Mouse (Mus musculus): Measurements from ENCODE around the gene Acot6. TPM values are rescaled to one million over a fixed set of nuclear protein-coding genes. Genes with fewer than 3 reads are reported as not detected.
A peak's percentile ranks its signal among the peaks of the same experiment; 100 is the strongest.
"Not testable (repeated sequence)": the region's sequence is repeated elsewhere in the genome, so short reads cannot be mapped to it uniquely, and the experiment has no call there.

The Acot6 gene
- polyA plus RNA-seq, 1 experiment from 2014 or later = 8.4 TPM

- no peaks in the 10 kb centered on the region for H3K36me3 ChIP-seq (ENCODE audit: control insufficient read depth, insufficient read depth)
- H3K27me3 ChIP-seq (replicated peaks; ENCODE audit: control insufficient read depth, insufficient read depth, low read length) = 0 out of 2 replicates have a peak, but pooled peaks cover 3% of the 10 kb centered on the region
- no peak overlapping the region for H3K4me3 ChIP-seq (ENCODE audit: low read depth, low read length)
- no peaks in the 10 kb centered on the region for H3K9me3 ChIP-seq (ENCODE audit: control insufficient read depth)
- no peak overlapping the region for H3K9ac ChIP-seq (ENCODE audit: low read depth, low read length)
- no peak for ATAC-seq
- WGBS = 76% methylated on average over 4 of the region's 4 CpGs
- no peak for TF ChIP-seq CTCF (IDR thresholded peaks at IDR 0.05; ENCODE audit: low read depth)
- no peaks in the 10 kb centered on the region for H3K4me1 ChIP-seq (replicated peaks; ENCODE audit: control insufficient read depth, insufficient read depth, low read length)
- peak overlapping the region; percentile 35 for H3K27ac ChIP-seq (ENCODE audit: low read depth, low read length)
- H3K4me2 ChIP-seq (replicated peaks; ENCODE audit: low read depth) = no peak overlapping the region
Observed at GRCm38 (mm10) chr12:84067752-84068151, 32.7 kb upstream of the Acot6 start.

GRCm38 (mm10) chr12:84068296-84068695 is 32.2 kb upstream of the Acot6 start:
- TF ChIP-seq CTCF (IDR thresholded peaks at IDR 0.05; ENCODE audit: low read depth) = no peak
- H3K4me3 ChIP-seq (ENCODE audit: low read depth, low read length) = no peak overlapping the region
- no peak overlapping the region for H3K9ac ChIP-seq (ENCODE audit: low read depth, low read length)
- peak overlapping the region; percentile 63 for H3K27ac ChIP-seq (ENCODE audit: low read depth, low read length)
- 0 out of 2 replicates have a peak, but pooled peaks cover 3% of the 10 kb centered on the region for H3K27me3 ChIP-seq (replicated peaks; ENCODE audit: control insufficient read depth, insufficient read depth, low read length)
- H3K4me2 ChIP-seq (replicated peaks; ENCODE audit: low read depth) = 0 out of 2 replicates have a peak overlapping the region, but pooled peaks have one; percentile 14
- H3K36me3 ChIP-seq (ENCODE audit: control insufficient read depth, insufficient read depth) = no peaks in the 10 kb centered on the region
- 67% methylated on average over 8 of the region's 8 CpGs for WGBS
- ATAC-seq = peak; percentile 26; the same call in 1 of the 2 replicates
- H3K9me3 ChIP-seq (ENCODE audit: control insufficient read depth) = no peaks in the 10 kb centered on the region
- H3K4me1 ChIP-seq (replicated peaks; ENCODE audit: control insufficient read depth, insufficient read depth, low read length) = no peaks in the 10 kb centered on the region

- H3K27me3 ChIP-seq (replicated peaks; ENCODE audit: control insufficient read depth, insufficient read depth, low read length) = 0 out of 2 replicates have a peak, but pooled peaks cover 3% of the 10 kb centered on the region
- 31% methylated on average over 9 of the region's 9 CpGs for WGBS
- H3K9ac ChIP-seq (ENCODE audit: low read depth, low read length) = peak within 1 kb of the TSS; percentile 46; the same call in 1 of the 2 replicates
- H3K4me2 ChIP-seq (replicated peaks; ENCODE audit: low read depth) = peak within 1 kb of the TSS; percentile 67
- TF ChIP-seq CTCF (IDR thresholded peaks at IDR 0.05; ENCODE audit: low read depth) = no peak
- H3K4me3 ChIP-seq (ENCODE audit: low read depth, low read length) = peak within 1 kb of the TSS; percentile 38
- peak; percentile 76 for ATAC-seq
- H3K4me1 ChIP-seq (replicated peaks; ENCODE audit: control insufficient read depth, insufficient read depth, low read length) = no peaks in the 10 kb centered on the region
- H3K27ac ChIP-seq (ENCODE audit: low read depth, low read length) = peak within 1 kb of the TSS; percentile 75
- no peaks in the 10 kb centered on the region for H3K36me3 ChIP-seq (ENCODE audit: control insufficient read depth, insufficient read depth)
- no peaks in the 10 kb centered on the region for H3K9me3 ChIP-seq (ENCODE audit: control insufficient read depth)
Observed at GRCm38 (mm10) chr12:84068986-84069385, 31.5 kb upstream of the Acot6 start, which contains the start of gene Acot5. Acot5 (plus strand) TSS chr12:84069325.

- H3K4me3 ChIP-seq (ENCODE audit: low read depth, low read length) = peak overlapping the region; percentile 38
- H3K27me3 ChIP-seq (replicated peaks; ENCODE audit: control insufficient read depth, insufficient read depth, low read length); H3K4me1 ChIP-seq (replicated peaks; ENCODE audit: control insufficient read depth, insufficient read depth, low read length); H3K36me3 ChIP-seq (ENCODE audit: control insufficient read depth, insufficient read depth); H3K9me3 ChIP-seq (ENCODE audit: control insufficient read depth): not testable (repeated sequence)
- H3K27ac ChIP-seq (ENCODE audit: low read depth, low read length) = peak overlapping the region; percentile 75
- peak; percentile 20; the same call in 1 of the 2 replicates for ATAC-seq
- 3% methylated on average over 37 of the region's 52 CpGs for WGBS
- H3K9ac ChIP-seq (ENCODE audit: low read depth, low read length) = peak overlapping the region; percentile 46; the same call in 1 of the 2 replicates
- H3K4me2 ChIP-seq (replicated peaks; ENCODE audit: low read depth) = peak overlapping the region; percentile 67
Observed at GRCm38 (mm10) chr12:84069582-84069981, 30.9 kb upstream of the Acot6 start.

GRCm38 (mm10) chr12:84071696-84072095 is 28.8 kb upstream of the Acot6 start:
- Histone ChIP-seq H3K4me1 (replicated peaks; ENCODE audit: control insufficient read depth, insufficient read depth, low read length) (no peaks in the 10 kb centered on the region), H3K27ac (ENCODE audit: low read depth, low read length) (no peak overlapping the region), H3K36me3 (ENCODE audit: control insufficient read depth, insufficient read depth) (no peaks in the 10 kb centered on the region), H3K4me2 (replicated peaks; ENCODE audit: low read depth) (no peak overlapping the region), H3K9me3 (ENCODE audit: control insufficient read depth) (no peaks in the 10 kb centered on the region), H3K27me3 (replicated peaks; ENCODE audit: control insufficient read depth, insufficient read depth, low read length) (0 out of 2 replicates have a peak, but pooled peaks cover 3% of the 10 kb centered on the region), H3K4me3 (ENCODE audit: low read depth, low read length) (no peak overlapping the region), H3K9ac (ENCODE audit: low read depth, low read length) (no peak overlapping the region)
- 85% methylated on average over 2 of the region's 2 CpGs for WGBS
- no peak for TF ChIP-seq CTCF (IDR thresholded peaks at IDR 0.05; ENCODE audit: low read depth)
- ATAC-seq = no peak

GRCm38 (mm10) chr12:84077371-84077990 is 23.0 kb upstream of the Acot6 start:
- Histone ChIP-seq H3K4me3 (ENCODE audit: low read depth, low read length) (no peak overlapping the region), H3K36me3 (ENCODE audit: control insufficient read depth, insufficient read depth) (no peaks in the 10 kb centered on the region), H3K9ac (ENCODE audit: low read depth, low read length) (no peak overlapping the region), H3K9me3 (ENCODE audit: control insufficient read depth) (no peaks in the 10 kb centered on the region), H3K27ac (ENCODE audit: low read depth, low read length) (no peak overlapping the region), H3K4me2 (replicated peaks; ENCODE audit: low read depth) (no peak overlapping the region), H3K4me1 (replicated peaks; ENCODE audit: control insufficient read depth, insufficient read depth, low read length) (no peaks in the 10 kb centered on the region), H3K27me3 (replicated peaks; ENCODE audit: control insufficient read depth, insufficient read depth, low read length) (no peaks in the 10 kb centered on the region)
- no peak for ATAC-seq
- 85% methylated on average over 4 of the region's 4 CpGs for WGBS
- TF ChIP-seq CTCF (IDR thresholded peaks at IDR 0.05; ENCODE audit: low read depth) = no peak
